Mouse (Mus musculus): ENCODE results near the gene Olfr625-ps1.
"Not testable (repeated sequence)": the region's sequence is repeated elsewhere in the genome, so short reads cannot be mapped to it uniquely, and the experiment has no call there.

Gene Olfr625-ps1

DNA sequence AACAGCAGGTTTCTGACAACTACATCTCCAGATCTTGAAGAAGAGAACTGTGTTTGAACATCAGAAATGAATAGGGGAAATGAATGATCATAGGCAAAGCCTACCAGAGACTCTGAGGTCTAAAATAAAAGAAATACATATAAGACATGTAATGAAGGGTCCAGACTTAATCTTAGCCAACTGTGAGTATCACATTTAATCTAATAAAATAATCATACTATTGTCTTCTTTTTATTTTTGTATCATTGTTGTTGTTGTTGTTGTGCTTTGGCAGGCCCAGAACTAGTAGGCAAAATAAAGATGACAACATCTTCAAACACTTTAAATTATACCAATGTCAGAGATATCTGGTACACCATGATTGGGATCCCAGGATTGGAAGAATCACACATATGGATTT is at the start of gene Olfr625-ps1:
Gene Olfr625-ps1, plus strand, starts transcription at position 301 of the 400 bp plus-strand sequence.
- DNase-seq, result no peak

DNA sequence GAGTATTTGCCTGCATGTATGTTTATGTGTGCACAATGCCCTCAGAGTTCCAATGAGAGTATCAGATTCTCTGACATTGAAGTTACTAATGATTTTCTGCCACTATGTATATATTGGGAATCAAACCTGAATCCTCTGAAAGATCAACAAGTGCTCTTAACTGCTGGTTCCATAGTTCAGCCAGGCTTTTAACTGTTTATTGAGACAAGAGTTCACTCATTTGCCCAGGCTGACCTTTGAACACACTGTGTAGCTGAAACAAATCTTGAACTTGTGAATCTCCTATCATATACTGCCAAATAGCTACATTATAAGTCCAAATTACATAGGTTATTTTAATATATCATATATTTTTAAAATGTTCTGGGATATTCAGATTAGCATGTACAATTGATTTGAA is 45.7 kb upstream of the Olfr625-ps1 start:
- no peak for DNase-seq

DNA sequence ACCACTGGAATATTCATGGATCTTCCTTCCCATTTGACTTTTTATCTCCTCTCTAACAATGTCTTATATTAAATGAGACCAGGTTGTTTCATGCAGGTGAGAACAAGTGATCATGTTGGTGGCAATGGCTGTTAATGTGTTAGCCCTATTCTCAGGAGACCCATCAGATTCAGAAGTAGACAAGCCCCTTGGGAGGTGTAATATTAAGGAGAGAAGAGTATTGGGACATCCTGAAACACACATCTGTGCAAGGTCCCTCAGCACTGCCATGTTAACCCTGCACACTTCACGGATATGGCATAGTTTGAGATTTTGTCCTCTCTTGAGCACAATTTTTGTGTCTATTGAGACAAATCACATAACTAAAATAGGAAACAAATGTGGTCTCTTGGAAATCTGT is 39.9 kb upstream of the Olfr625-ps1 start, which contains the start of gene Olfr622:
Gene Olfr622, minus strand, starts transcription at position 101 of the 400 bp plus-strand sequence.
- DNase-seq, result no peak

DNA sequence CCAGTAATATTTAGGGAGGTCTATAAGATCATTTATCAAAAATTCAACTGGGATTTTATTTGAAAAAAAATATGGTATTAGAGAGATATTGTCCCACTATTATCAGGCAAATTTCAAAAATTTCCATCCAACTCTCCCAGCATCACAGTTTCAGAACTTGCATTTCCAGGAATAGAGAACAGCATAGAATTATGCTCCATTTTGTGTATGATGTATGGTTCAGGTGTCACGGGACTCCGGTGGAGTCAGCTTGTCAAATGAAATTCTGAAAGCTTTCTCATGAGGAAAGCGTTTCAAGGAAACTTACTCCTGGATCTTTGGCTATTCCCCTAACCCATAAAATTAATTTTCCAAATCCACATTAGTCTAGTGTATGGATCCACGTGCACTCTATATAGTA is 38.5 kb upstream of the Olfr625-ps1 start:
- no peak for DNase-seq

DNA sequence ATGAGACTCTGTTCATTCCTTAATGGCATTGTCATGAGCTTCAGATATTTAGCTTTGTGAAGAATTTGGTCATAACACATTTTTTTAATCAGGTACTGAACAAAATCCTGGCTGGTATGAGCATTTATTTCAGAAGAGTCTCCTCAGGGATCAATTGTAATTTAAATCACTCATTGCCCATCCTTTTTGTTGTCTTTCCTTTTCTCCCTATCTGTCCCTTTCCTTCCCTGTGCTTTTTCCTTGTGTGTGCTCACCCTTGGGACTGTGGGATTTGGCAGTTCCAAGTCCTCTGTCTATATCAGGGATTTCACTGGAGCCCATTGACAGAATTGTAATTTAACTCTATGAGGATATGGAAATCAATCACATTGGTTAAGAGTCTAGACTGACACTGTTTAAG is 18.9 kb upstream of the Olfr625-ps1 start, which contains the start of gene Olfr623:
Gene Olfr623, minus strand, starts transcription at position 101 of the 400 bp plus-strand sequence.
- DNase-seq, result no peak

DNA sequence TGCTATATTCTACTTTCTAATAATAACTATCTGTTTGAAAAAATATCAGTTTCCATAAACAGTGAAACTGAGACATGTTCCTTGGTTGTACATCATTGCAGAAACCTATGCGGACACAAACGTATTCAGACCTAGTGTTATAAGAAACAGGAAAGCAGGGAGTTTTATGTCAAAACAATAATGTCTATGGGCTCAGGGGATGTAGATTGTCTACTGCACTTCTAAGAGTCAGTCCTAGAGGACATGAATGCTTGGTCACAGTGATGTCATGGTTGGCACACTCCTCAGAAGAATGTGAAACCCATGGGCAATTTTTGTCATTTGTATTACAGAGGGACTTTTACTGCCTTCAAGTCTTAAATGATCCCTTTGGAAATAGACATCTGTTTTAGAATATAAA is 11.4 kb upstream of the Olfr625-ps1 start, which contains the start of gene Olfr624:
Gene Olfr624, minus strand, starts transcription at position 101 of the 400 bp plus-strand sequence.
- no peak for DNase-seq

DNA sequence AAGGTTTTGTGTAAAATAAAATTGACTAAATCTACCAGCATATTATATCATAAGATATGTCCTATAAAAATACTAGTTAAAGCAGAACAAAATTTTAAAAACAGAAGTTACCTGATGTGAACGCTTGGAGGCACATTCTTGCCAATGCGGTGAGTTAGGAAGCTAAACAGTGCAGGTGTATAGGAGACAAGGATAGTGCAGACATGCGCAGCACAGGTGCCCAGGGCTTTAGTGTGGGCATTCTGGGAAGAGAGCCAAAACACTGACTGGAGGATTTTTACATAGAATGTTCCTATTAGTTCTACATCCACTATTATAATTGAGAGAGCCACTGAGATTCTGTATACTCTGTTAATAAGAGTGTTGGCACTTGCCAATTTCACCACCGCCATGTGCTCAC is 16.9 kb downstream of the Olfr625-ps1 start:
- DNase-seq, result no peak

DNA sequence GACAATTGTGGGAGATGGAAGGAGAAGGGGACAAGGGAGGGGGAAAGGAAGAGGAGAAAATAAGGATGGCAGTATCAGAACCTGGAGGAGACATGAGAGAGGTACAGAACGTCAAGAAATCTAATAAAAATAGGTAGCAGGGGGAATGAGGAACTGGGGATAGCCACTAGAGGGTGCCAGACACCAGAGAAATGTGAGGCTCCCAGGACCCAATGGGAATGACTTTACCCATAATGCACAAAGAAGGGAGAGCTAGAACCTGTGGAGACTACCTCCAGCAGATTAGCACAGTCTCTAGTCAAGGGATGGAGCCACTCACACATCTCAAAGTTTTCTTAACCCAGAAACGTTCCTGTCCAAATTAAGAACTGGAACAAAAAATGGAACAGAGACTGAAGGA is 29.5 kb downstream of the Olfr625-ps1 start:
- no peak for DNase-seq

DNA sequence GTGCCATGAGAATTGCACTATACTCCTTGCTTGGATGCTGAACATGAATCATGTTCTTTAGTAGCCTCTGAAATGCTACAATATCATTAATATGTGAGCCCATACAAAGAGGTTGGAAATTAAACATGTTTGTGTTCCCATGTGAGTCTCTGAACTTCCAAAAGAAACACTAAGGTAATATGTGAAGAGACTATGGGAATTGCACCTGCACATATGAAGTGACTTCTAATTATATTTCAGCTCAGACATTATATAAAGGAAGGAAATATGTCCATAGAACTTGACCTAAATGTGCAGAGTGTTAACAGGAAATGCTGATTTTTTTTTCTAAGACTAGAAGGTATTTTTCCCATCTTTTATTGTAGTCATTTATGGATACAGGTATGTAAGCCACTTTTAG is 31.9 kb downstream of the Olfr625-ps1 start, which contains the start of gene Olfr243:
Gene Olfr243, plus strand, starts transcription at position 301 of the 400 bp plus-strand sequence.
- no peak for DNase-seq

DNA sequence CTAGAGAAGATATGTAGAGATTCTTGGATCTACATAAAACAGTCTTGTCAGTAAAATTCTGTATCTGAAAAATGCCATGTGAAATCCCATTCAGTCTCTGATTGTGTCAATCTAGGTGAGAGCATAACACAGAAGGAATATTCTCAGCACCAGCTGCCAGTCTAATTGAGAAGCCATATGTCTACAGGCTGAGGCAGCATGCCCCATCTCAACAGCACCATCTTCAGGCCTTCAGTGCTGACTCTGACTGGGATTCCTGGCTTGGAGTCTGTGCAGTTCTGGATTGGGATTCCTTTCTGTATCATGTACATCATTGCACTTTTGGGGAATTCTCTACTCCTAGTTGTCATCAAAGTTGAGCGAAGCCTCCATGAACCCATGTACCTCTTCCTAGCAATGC is 33.9 kb downstream of the Olfr625-ps1 start:
- DNase-seq, result not testable (repeated sequence)

DNA sequence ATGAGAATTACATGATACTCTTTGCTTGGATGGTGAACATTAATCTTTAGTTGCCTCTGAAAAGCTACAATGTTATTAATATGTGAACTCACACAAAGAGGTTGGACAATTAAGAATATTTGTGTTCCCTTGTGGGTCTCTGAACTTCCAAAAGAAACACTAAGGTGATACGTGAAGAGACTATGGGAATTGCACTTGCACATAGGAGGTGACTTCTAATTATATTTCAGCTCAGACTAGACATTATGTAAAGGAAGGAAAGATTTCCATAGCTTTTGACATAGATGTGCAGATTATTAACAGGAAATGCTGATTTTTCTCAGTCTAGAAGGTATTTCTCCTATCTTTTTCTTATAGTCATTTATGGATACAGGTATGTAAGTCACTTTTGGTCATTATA is 47.6 kb downstream of the Olfr625-ps1 start, which contains the start of gene Olfr628:
Gene Olfr628, plus strand, starts transcription at position 301 of the 400 bp plus-strand sequence.
- no peak for DNase-seq

All from lung, postnatal 36 days (tissue).